Mouse (Mus musculus) hindbrain, embryonic 13.5 days (tissue): ENCODE data around the gene L3hypdh. TPM values are rescaled to one million over a fixed set of nuclear protein-coding genes. Genes with fewer than 3 reads are reported as not detected.

Experiments used
- ATAC-seq: fragments of 200-750 bp; cut with Nextera tagmentation; 2 replicates; pipeline ENCODE4 v1.8.0; 2017; ENCODE audit warnings: moderate TSS enrichment; ENCODE audit not compliant: low FRiP score
- H3K27ac ChIP-seq: fragments of 300-500 bp; sonication (generic); 2 replicates; pipeline ENCODE4 v1.5.1; 2015; ENCODE audit warnings: inconsistent platforms, mild to moderate bottlenecking, moderate library complexity
- H3K27me3 ChIP-seq: fragments of 300-500 bp; sonication (generic); 2 replicates; pipeline ENCODE4 v1.6.1; 2015; ENCODE audit warnings: mild to moderate bottlenecking, inconsistent platforms
- H3K36me3 ChIP-seq: fragments of 300-500 bp; sonication (generic); 2 replicates; pipeline ENCODE4 v1.6.1; 2015; ENCODE audit warnings: mild to moderate bottlenecking, inconsistent platforms
- H3K4me1 ChIP-seq: fragments of 300-500 bp; sonication (generic); replicated peaks from 2 replicates; pipeline ENCODE4 v1.6.1; 2015; ENCODE audit warnings: inconsistent platforms
- H3K4me2 ChIP-seq: fragments of 300-500 bp; sonication (generic); 2 replicates; pipeline ENCODE4 v1.6.1; 2015; ENCODE audit warnings: inconsistent platforms, mild to moderate bottlenecking, moderate library complexity
- H3K4me3 ChIP-seq: fragments of 300-500 bp; sonication (generic); 2 replicates; pipeline ENCODE4 v1.5.1; 2015; ENCODE audit warnings: mild to moderate bottlenecking, inconsistent platforms
- H3K9ac ChIP-seq: fragments of 300-500 bp; sonication (generic); 2 replicates; pipeline ENCODE4 v1.6.1; 2015; ENCODE audit warnings: mild to moderate bottlenecking, inconsistent platforms
- H3K9me3 ChIP-seq: fragments of 300-500 bp; sonication (generic); 2 replicates; pipeline ENCODE4 v1.6.1; 2016; ENCODE audit warnings: inconsistent platforms
- WGBS: fragments of 180-500 bp; shearing (Covaris S2); methylation state at CpG from one replicate; pipeline ENCODE4 v1.1.7; 2015; 5-methylcytosine and 5-hydroxymethylcytosine counted together
- polyA plus RNA-seq: library from polyadenylated mRNA; unstranded; fragments of >200 nt; fragmentation: Nextera tagmentation; extraction: Ambion mirVana; gene quantifications from 2 replicates; pipeline ENCODE4 v1.2.1, GENCODE M21; 2015

L3hypdh gene
- 9.9 and 10.5 TPM in 2 replicates for polyA plus RNA-seq

DNA sequence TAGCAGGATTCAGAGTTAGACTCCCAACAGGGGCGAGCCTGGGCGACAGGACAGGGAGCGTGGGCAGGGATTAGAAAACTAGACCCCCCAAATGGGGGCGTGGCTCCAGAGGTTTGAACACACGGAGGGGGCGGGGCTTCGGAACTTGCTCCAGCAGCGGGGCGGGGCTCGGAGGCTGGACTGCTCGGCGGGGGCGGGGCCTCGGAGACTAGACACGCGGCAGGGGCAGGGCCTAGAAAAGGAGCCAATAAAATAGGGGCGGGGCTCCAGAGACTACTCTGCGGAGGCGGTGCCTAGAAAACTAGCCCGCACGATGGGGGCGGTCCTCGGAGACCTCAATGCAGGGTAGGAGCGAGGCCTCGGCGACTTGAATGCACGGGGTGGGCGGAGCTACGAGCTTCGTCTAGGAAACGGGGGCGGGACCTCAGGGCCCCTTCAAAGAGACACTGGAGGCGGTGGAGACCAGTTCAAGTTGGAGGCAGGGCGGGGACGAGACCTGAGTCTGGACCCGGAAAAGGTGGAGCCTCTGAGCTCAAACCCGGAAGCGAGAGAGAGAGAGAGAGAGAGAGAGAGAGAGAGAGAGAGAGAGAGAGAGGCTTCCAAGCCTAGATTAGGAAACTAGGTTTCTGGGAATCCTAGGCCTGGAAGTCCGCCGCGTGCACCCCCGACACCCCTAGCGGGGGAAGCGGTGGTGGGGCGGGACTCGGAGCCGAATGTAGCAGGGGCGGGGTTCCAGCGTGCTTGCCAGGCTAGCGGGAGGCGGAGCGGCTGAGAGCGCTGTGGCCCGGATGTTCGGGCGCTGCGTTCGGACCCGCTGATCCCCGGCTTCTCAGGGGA lies at the start of gene L3hypdh, which contains the start of gene Jkamp:
TSS of gene L3hypdh (minus strand) at position 111 of the 837 bp plus-strand sequence.
TSS of gene Jkamp (plus strand) at position 261 of the 837 bp plus-strand sequence.
- Histone ChIP-seq H3K36me3 (peaks cover 7% of the 10 kb centered on the region), H3K4me3 (peak within 1 kb of the TSS; percentile 64), H3K27me3 (no peaks in the 10 kb centered on the region), H3K4me2 (peak within 1 kb of the TSS; percentile 84), H3K27ac (peak within 1 kb of the TSS; percentile 98), H3K9ac (peak within 1 kb of the TSS; percentile 85), H3K9me3 (no peaks in the 10 kb centered on the region), H3K4me1 (peaks cover 57% of the 10 kb centered on the region)
- peak; percentile 97 for ATAC-seq
- 2% methylated on average over 59 of the region's 60 CpGs for WGBS

DNA sequence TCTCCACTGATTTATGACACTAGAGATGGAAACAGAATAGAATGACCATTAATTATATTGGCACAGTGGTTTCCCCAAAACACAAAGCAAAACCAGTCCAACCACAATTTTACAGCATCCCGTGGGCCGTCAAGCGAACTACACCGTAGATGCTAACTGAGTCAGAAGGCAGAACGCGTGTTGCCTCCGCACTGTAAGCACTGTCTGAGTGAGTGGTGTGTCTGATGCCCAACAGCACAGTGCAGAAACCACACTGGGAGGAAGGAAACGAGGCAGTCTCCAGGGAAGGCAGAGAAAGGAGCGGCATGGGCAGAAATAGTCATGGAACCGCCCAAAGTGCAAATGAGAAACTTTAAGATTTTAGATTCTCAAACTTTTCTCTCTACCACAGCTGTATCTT lies 44.0 kb upstream of the L3hypdh start:
- WGBS: 92% methylated on average over 10 of the region's 10 CpGs
- H3K9me3 ChIP-seq: no peaks in the 10 kb centered on the region
- H3K36me3 ChIP-seq: no peaks in the 10 kb centered on the region
- no peaks in the 10 kb centered on the region for H3K4me1 ChIP-seq
- no peak for ATAC-seq
- no peaks in the 10 kb centered on the region for H3K27me3 ChIP-seq
- no peak overlapping the region for H3K9ac ChIP-seq
- no peak overlapping the region for H3K27ac ChIP-seq
- no peak overlapping the region for H3K4me3 ChIP-seq
- no peak overlapping the region for H3K4me2 ChIP-seq

DNA sequence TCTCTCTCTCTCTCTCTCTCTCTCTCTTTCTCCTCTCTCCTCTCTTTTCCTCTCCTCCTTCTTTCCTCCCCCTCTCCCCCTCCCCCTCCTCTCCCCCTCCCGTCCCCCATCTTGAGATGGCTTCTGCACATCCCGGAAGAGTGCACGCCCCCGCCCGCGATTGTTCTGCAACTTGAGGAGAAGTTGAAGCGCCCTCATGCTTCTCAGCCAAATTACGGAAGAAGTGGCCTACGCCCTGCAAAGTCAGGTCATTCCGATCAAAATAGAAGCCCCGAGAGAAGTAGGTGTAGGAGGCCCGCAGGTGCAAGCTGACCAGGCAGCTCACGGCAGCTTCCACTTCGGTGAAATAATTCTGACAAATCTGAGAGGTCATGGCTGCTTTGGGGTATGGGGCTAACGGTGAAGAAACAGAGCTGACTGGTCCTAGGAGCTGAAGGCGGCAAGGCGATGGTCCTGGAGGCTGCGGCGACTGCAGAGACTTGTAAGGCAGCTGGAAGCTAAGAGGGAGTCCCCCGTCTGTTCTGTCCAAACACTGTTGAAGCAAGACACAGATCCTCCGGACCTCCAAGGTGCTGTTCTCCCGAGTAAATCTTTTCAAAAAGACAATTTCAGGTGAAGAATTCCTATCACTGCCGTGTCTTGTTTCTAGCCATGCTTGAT lies 30.6 kb upstream of the L3hypdh start:
- no peaks in the 10 kb centered on the region for H3K36me3 ChIP-seq
- no peak for ATAC-seq
- WGBS: 83% methylated on average over 21 of the region's 23 CpGs
- no peak overlapping the region for H3K27ac ChIP-seq
- no peak overlapping the region for H3K4me2 ChIP-seq
- H3K9ac ChIP-seq: no peak overlapping the region
- H3K27me3 ChIP-seq: no peaks in the 10 kb centered on the region
- no peaks in the 10 kb centered on the region for H3K4me1 ChIP-seq
- no peaks in the 10 kb centered on the region for H3K9me3 ChIP-seq
- H3K4me3 ChIP-seq: no peak overlapping the region

DNA sequence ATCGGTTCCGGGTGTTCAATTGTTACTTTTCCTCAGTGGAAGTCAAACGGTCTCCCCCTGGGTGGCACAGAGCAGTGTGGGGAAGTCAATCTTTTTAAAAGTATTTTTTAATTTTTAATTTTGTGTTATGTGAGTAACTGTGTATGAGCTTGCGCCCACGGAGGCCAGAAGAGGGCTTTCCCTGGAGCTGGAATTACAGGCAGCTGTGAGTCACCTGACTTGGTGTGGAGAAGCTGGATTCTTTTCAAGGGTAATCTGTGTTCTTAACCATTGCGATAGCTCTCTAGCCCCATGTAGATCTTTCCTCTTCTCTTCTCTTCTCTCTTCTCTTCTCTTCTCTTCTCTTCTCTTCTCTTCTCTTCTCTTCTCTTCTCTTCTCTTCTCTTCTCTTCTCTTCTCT lies 29.9 kb upstream of the L3hypdh start:
- WGBS: 87% methylated on average over 6 of the region's 6 CpGs
- H3K4me1 ChIP-seq: no peaks in the 10 kb centered on the region
- ATAC-seq: no peak

DNA sequence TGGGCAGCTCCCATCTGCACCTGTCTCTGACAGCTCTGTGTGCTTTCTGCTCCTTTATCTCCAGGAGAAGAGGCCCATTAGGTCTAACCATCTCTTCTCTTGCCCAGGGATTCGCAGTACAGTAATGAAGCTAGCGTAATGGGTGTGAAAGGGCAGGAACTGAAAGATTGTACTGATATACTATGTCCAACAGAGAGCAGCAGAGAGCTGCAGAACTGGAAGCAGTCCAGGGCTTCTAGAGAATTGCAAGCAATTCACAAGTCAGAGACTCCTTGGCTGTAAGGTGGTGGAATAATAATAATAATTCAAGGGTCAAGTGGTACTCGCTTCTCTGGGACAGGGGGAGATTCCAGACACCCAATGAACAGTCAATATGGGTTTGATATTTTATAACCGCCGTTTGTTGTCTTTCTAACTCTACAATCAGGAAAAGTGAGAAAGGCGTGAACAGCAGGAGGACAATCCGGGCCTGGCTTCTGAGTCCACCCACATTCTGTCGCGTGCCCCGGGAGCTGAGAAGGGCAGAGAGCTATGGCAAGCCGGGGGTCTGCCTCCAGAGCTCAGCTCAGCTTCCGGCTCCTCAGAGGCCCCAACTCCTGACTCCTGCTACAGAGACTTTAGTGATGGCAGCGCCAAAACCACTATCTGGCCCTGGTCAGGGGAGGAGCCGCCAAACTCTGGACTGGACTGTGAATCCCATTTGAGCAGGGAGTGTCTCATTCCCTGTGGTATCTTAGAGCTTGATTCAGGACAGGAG lies 19.5 kb upstream of the L3hypdh start:
- Histone ChIP-seq H3K9ac (no peak overlapping the region), H3K4me2 (no peak overlapping the region), H3K9me3 (no peaks in the 10 kb centered on the region), H3K4me1 (peaks cover 3% of the 10 kb centered on the region; the same call in 1 of the 2 replicates), H3K27me3 (no peaks in the 10 kb centered on the region), H3K4me3 (no peak overlapping the region), H3K27ac (no peak overlapping the region), H3K36me3 (peaks cover 16% of the 10 kb centered on the region)
- ATAC-seq: peak; percentile 52; the same call in 1 of the 2 replicates
- 27% methylated on average over 14 of the region's 14 CpGs for WGBS

More for the DNA sequence above, 29.9 kb upstream of the L3hypdh start:
- Histone ChIP-seq H3K9me3 (no peaks in the 10 kb centered on the region), H3K36me3 (no peaks in the 10 kb centered on the region), H3K4me3 (no peak overlapping the region), H3K27me3 (no peaks in the 10 kb centered on the region), H3K27ac (no peak overlapping the region), H3K4me2 (no peak overlapping the region), H3K9ac (no peak overlapping the region)

DNA sequence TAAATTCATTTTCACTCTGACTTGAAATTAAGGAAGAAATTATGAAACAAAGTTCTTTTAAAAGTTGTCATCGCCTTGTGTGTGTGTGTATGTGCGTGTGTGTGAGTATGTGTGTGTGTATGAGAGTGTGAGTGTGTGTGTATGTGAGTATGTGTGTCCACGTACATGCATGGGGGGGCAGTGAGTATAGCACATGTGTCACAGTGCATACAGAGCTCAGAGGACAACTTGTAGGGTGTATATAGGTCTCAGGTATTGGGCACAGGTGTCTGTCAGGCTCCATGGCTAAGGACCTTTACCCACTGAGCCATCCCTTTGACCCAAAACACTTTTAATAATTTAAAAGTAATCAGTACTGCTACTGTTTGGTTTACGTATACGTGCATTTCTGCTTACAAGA lies 18.8 kb upstream of the L3hypdh start:
- Histone ChIP-seq H3K27ac (no peak overlapping the region), H3K36me3 (peaks cover 21% of the 10 kb centered on the region), H3K4me2 (no peak overlapping the region), H3K9ac (no peak overlapping the region), H3K9me3 (no peaks in the 10 kb centered on the region), H3K27me3 (no peaks in the 10 kb centered on the region), H3K4me3 (no peak overlapping the region), H3K4me1 (peaks cover 3% of the 10 kb centered on the region; the same call in 1 of the 2 replicates)
- 87% methylated on average over 5 of the region's 5 CpGs for WGBS
- no peak for ATAC-seq

DNA sequence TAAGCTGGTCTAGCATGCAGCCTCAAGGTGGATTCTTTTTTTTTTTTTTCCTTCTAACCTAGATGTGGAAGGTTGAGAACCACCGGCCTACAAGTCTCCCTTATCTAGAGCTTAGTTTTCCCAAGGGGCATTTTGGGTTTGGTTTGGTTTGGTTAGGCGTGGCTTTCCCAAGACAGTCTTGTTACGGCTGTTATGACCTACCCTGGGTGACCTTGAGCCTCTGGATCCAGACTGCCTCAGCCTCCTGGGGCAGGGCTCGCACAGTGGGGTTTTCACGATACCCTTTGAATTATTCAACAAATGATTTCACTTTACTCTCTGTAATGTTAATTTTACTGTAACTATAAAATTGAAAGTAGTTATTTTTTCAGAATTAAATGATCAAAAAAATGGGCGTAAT lies 17.5 kb upstream of the L3hypdh start:
- H3K27ac ChIP-seq: no peak overlapping the region
- no peak overlapping the region for H3K4me2 ChIP-seq
- peaks cover 29% of the 10 kb centered on the region for H3K36me3 ChIP-seq
- no peak overlapping the region for H3K9ac ChIP-seq
- H3K9me3 ChIP-seq: no peaks in the 10 kb centered on the region
- no peaks in the 10 kb centered on the region for H3K27me3 ChIP-seq
- H3K4me1 ChIP-seq: peaks cover 7% of the 10 kb centered on the region; the same call in 1 of the 2 replicates
- 83% methylated on average over 6 of the region's 6 CpGs for WGBS
- no peak for ATAC-seq
- H3K4me3 ChIP-seq: no peak overlapping the region

DNA sequence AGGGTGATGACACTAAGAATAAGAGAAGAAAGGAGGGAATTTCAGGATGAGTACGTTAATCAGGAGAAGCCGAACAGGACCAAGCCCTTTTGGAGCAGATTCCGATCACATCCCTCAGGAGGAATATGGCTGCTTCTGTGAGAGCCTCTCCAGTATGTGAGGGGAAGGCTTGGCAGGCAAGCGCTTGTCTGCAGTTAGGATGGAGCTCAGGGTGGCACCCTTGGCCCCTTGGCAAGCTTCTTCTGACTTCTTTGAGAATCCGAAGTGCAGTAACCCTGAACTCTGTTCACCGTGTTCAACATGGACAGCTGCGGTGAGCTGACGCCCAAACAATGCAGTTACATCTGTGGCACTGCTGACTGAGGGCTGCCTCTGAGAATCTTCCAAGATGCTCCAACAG lies 11.7 kb upstream of the L3hypdh start:
- no peak overlapping the region for H3K27ac ChIP-seq
- no peak overlapping the region for H3K4me2 ChIP-seq
- no peak overlapping the region for H3K4me3 ChIP-seq
- ATAC-seq: no peak
- 96% methylated on average over 8 of the region's 8 CpGs for WGBS
- H3K27me3 ChIP-seq: no peaks in the 10 kb centered on the region
- H3K4me1 ChIP-seq: 0 out of 2 replicates have a peak, but pooled peaks cover 8% of the 10 kb centered on the region
- H3K36me3 ChIP-seq: peaks cover 82% of the 10 kb centered on the region
- no peaks in the 10 kb centered on the region for H3K9me3 ChIP-seq
- no peak overlapping the region for H3K9ac ChIP-seq

DNA sequence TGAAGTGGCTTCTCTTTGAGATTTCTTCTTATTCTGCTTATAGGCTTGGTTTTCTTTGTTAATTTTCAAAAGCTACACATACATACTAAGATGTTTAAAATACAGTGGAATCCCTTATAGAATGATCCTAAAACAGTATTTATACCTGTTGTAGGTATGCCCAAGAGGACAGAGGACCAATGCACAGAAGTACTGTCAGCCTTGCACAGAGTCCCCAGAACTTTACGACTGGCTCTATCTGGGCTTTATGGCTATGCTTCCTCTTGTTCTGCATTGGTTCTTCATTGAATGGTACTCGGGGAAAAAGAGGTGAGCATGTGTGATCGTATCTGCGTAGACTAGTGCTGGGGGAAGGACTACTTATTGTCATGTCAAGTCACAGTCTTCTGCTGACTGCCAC lies 4.6 kb upstream of the L3hypdh start:
- Histone ChIP-seq H3K9me3 (no peaks in the 10 kb centered on the region), H3K27me3 (no peaks in the 10 kb centered on the region), H3K27ac (no peak overlapping the region), H3K36me3 (peaks cover 45% of the 10 kb centered on the region), H3K4me2 (no peak overlapping the region), H3K4me1 (peaks cover 36% of the 10 kb centered on the region), H3K4me3 (no peak overlapping the region), H3K9ac (no peak overlapping the region)
- 93% methylated on average over 4 of the region's 4 CpGs for WGBS
- no peak for ATAC-seq

DNA sequence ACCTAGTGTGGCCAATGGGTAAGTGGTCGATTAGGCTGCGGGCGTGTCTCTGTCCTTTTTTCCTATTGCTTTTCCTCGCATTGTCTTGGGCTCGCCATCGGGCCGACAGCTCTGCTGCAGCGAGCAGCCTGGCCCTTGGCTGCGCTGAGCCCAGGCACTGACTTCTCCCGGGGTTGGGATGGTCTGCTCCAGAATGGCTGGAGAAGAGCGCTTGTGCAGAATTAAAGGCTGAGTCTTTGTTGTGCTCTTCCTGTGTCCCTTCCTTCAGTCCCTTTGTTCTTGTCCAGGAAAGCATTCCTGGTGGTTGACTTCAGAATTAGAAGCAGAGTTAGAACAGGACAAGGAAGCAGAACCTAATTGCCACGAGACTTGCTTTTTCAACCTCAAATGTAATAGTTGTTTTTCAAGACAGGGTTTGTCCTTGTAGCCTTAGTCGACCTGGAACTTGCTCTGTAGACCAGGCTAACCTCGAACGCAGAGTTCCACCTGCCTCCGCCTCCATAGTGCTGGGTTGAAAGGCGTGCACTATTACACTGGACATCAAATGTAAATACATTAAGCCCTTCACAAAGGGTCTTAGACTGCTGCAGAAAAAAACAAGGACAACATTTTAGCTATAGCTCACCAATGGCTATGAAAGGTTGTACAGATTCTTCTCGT lies 1.1 kb upstream of the L3hypdh start:
- H3K27me3 ChIP-seq: no peaks in the 10 kb centered on the region
- no peak for ATAC-seq
- H3K9me3 ChIP-seq: no peaks in the 10 kb centered on the region
- peak overlapping the region; percentile 85 for H3K9ac ChIP-seq
- peaks cover 12% of the 10 kb centered on the region for H3K36me3 ChIP-seq
- H3K4me1 ChIP-seq: peaks cover 57% of the 10 kb centered on the region
- H3K4me2 ChIP-seq: peak overlapping the region; percentile 84
- WGBS: 1% methylated on average over 18 of the region's 18 CpGs
- H3K27ac ChIP-seq: peak overlapping the region; percentile 98
- peak overlapping the region; percentile 64 for H3K4me3 ChIP-seq

DNA sequence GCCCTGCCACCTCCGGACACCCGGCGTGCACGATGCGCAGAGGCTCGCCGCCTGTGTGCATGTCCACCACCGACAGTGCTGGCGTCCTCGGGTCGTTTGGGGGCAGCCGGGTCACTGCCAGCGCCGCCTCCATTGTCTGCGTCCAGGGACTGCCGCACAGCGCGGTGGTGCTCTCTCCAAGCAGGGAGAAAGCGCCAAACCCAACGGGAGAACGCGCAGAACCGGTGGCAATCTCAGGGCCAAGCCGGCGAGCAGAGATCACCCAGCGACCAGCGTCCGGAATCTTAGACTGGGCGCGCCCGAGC lies 263 bp downstream of the L3hypdh start:
- Histone ChIP-seq H3K4me2 (peak overlapping the region; percentile 84), H3K9me3 (no peaks in the 10 kb centered on the region), H3K27me3 (no peaks in the 10 kb centered on the region), H3K27ac (peak overlapping the region; percentile 98), H3K4me3 (peak overlapping the region; percentile 64), H3K9ac (peak overlapping the region; percentile 80), H3K4me1 (peaks cover 53% of the 10 kb centered on the region), H3K36me3 (peaks cover 2% of the 10 kb centered on the region)
- WGBS: under 1% methylated on average over 31 of the region's 31 CpGs
- peak; percentile 53 for ATAC-seq
